Mouse (Mus musculus) gastrocnemius, postnatal 25 days (tissue): Measurements from ENCODE around the gene Lyl1. TPM values are rescaled to one million over a fixed set of nuclear protein-coding genes. Genes with fewer than 3 reads are reported as not detected.
"Not testable (repeated sequence)": the region's sequence is repeated elsewhere in the genome, so short reads cannot be mapped to it uniquely, and the experiment has no call there.

ENCODE experiments used
- DNase-seq: peaks from one replicate; pipeline ENCODE4 v3.0.0; 2022
- total RNA-seq, 2 experiments: library from RNA; stranded (reverse); gene quantifications; 1 replicate in 1 of 2; 2 replicates in 1 of 2; pipeline ENCODE4 v1.2.3; 2021

The Lyl1 gene
- total RNA-seq, 2 experiments from 2014 or later: 1.3 to 2.0 TPM

DNA sequence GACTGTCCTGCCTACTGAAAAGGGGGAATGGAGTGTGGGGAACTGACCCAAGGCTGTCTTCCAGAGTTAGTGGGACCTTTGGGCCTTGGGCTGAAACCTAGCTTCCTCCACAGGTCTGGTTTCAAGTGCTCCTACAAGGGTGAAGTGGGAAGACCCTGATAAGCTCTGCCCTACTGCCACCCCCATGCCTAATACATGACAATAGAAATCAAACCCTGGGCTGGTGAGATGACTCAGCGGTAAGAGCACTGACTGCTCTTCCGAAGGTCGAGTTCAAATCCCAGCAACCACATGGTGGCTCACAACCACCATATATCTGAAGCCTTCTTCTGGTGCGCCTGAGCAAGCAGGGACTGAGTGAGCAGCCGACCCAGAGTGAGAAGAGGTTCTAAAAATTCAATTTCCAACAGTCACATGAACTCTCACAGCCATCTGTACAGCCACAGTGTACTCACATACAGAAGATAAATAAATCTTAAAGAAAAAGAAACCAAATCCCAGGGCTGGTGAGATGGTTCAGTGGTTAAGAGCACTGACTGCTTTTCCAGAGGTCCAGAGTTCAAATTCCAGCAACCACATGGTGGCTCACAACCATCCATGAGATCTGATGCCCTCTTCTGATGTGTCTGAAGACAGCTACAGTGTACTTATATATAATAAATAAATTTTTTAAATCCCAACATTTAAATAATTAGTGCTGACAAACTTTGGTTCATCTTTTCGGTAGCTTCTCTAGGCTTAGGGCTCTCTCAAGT is 32.3 kb upstream of the Lyl1 start:
- DNase-seq: no peak

DNA sequence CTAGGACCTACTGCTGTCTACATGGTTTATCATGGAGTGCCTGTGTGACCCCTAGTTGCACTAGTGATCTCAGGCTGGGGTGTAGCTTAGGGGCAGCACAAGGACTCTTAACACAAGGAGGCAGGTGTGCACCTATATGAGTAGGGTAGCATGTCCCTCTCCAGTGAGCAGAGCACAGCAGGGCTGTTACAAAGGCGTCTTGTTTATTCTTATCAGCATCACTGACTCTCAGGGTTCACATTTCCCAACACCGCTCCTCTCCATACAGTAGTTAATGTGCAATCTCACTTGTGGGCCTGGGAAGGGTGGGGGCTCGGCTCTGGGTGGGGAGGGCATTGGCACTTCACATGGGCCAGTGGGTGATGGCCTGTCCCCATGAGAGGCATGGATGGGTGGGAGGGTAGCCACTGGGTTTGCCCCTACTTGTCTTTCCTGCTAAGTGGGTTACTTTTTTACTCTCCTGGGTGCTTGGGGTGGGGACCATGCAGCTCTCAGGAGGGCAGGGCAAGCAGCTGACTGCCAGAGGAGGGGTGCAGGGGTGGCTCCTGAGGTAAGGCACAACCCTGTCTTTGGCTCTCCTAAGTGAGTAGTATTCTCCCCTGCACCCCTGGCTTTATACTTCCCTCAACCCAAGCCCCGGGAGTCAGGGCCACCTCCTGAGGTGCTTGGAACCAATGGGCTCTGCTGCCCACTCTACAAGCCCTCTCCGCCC is 30.8 kb upstream of the Lyl1 start:
- DNase-seq: not testable (repeated sequence)

- no peak for DNase-seq
These were observed 24.0 kb upstream of the Lyl1 start for GRCm38 (mm10) chr8:84677305-84677704.

DNA sequence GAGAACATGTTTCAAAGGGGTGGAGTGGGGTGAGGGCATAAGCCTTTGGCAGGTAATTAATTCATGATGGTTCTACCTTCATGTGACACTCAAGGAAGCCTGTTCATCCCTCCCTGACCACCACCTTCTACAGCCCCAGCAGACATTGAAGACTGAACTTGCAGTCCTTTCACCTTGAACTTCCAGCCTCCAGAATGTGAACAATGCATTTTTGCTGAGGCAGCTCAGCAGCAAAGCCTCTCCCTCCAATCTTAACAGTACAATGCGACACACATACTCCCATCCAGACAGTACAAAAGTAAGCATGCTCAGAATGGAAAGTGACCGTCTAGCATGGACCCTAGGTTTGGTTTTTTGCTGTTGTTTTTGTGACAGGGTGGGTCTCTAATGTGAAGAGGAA is 19.8 kb upstream of the Lyl1 start:
- no peak for DNase-seq

GRCm38 (mm10) chr8:84682257-84682656 is 19.0 kb upstream of the Lyl1 start:
- DNase-seq: no peak

DNA sequence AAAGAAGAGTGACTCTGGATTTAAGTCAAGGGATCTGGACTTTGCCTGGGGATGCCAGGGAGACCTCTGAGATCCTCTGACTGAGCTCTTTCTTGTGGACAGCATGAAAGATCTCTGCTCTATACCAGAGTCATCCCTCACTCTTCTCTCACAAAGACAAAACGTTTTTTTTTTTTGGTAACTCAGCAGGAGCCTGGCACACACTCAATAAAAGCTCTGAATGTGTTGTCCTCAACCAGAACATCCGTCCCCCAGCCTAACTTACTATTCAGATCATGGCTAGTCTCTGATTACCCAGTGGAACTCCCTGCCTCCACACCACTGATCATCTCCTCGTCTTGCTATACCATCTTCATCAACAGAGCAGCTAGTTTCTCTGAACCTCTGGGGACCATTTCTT is 16.7 kb upstream of the Lyl1 start:
- DNase-seq: no peak

GRCm38 (mm10) chr8:84686191-84687002 is 14.9 kb upstream of the Lyl1 start, which contains the start of gene Trmt1:
Gene Trmt1, plus strand, starts transcription at chr8:84686307.
- DNase-seq: peak; percentile 25

DNA sequence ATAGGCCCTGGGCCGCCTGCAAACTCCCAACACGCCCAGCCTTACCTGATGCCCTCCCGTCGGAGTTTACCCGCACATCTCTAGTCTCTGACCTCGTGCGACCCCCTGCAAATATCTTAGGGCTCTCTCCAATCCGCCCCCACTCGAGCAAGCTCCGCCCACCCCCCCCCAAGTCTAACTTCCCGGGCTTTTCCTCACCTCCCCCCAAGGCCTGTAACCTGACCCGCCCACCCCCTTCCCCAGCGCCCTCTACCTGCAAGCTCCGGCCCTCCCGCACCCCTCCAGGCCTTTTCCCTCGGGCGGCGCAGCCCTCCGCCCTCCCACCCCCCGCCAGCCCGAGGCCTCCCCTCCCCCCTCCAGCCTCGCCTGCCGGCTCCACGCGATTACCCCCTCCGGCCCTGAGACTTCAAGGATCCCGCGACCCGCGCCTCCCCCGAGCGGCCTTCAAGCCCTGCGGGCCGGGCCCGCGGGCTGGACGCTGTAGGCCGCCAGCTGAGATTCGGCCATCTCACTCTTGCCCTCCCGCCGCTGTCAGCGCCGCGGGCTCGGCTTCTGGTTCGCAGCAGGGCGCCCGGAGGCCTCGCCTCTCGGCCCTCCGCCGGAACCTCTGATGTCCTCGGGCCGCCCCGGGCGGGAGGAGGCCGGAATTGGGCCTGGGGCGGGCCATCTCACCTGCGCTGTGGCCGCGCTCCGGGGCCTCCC is 14.1 kb upstream of the Lyl1 start:
- DNase-seq: peak; percentile 11

GRCm38 (mm10) chr8:84687705-84688100 is 13.6 kb upstream of the Lyl1 start, which contains the start of gene Nacc1:
Gene Nacc1, minus strand, starts transcription at chr8:84687862.
- DNase-seq: peak; percentile 88

- peak; percentile 86 for DNase-seq
These were observed 12.0 kb upstream of the Lyl1 start for GRCm38 (mm10) chr8:84689091-84689915.

GRCm38 (mm10) chr8:84693332-84693731 is 7.9 kb upstream of the Lyl1 start:
- DNase-seq: no peak

DNA sequence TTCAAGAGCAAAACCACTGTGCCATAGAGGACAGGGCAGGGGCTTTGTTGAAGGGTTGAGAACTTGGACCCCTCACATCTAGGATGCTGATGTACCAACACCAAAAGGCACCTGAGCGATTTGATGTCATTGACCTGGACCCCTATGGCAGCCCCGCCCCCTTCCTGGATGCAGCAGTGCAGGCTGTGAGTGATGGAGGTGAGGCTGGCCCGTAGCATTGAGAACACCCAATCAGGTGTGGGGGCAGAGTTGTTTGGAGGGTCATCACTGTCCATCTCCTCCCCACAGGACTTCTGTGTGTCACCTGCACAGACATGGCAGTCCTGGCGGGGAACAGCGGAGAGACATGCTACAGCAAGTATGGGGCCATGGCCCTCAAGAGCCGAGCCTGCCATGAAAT is 6.1 kb upstream of the Lyl1 start:
- DNase-seq: peak; percentile 10

DNA sequence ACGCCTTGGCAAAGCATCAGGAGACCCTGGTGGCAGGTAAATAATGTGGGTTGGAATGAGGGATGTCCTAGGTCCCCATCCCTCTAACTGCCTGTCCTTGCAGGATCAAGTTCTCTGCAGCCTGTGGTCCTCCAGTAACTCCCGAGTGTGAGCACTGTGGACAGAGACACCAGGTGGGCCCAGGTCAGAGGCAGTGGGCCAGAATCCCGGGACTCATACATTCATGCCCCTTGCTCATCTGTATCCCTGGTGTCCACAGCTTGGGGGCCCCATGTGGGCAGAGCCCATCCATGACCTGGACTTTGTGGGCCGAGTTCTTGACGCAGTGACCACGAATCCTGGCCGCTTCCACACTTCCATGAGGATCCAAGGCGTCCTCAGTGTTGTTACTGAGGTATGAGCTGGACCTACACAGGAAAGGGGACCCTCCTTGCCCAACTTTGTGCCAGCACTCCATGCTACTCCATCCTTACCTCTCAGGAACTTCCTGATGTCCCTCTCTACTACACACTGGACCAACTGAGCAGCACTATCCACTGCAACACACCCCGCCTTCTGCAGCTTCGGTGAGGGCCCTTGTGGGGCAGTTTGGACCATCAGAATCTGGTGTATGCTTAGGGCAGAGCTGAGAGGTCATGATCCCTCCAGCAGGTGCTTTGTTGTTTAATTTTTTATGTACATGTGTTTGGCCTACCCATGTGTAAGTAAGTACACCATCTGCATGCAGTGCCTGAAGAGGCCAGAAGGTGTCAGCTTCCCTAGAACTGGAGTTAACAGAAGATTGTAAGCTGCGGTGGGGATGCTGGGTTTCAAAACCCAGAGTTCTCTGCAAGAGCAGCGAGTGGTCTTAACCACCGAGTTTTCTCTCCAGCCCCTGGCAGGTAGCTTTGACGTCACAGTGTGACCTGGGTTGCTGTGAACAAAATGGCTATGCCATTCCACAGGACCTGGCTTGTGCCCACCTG is 3.8 kb upstream of the Lyl1 start:
- peak; percentile 24 for DNase-seq

DNA sequence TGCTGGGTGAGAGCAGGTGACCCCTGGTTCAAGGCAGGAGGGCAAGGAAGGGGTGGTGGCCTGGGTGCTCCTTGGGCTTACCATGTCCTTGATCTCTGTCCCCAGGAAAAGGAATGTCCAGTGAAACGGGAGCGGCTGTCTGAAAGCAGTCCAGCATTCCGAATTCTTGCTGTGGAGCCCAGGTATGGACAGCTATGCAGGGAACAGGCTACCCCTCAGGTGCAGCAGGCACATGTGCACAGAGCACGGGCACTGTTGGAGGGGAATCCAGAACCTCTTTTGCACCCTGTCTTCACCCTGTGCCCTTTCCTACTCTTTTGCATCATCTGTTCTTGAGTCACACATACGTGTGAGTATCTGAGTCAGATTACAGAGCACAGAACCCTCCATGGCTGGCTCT is 3.0 kb upstream of the Lyl1 start:
- no peak for DNase-seq

DNA sequence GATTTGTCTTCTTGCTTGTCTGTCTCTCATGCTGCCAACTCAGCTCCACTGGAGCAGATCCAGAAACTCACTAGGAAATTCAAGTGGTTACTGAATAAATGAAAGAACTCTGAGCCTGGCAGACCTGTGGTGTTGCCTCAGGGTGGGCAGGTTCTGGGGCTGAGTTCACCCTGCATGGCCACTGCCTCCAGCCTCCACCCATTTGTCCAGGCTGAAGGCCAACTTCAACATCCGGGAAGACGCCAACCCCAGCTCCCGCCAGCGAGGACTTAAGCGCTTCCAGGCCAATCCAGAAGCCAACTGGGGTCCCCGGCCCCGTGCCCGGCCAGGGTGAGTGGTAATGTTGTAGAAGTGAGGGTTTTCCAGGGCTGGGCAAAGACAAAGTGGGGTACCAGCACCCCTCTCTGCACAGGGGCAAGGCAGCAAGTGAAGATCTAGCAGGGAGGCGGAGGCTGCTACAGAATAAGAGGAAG is 2.3 kb upstream of the Lyl1 start:
- peak; percentile 71 for DNase-seq

- peak; percentile 72 for DNase-seq
These were observed 1.4 kb upstream of the Lyl1 start for GRCm38 (mm10) chr8:84699861-84700322.

DNA sequence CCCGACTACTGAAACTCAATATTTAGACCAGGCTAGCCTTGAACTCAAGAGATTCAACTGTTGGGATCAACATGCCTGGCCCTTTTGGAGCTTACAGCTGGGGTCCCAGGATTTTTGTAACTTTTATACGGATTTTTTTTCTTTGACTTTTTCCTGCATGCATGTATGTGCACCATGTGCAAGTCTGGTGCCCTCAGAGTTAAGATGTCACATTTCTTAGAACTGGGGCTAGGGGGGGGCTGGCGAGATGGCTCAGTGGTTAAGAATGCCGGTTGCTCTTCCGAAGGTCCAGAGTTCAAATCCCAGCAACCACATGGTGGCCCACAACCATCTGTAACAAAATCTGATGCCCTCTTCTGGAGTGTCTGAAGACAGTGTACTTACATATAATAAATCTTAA is 731 bp upstream of the Lyl1 start:
- no peak for DNase-seq

GRCm38 (mm10) chr8:84702561-84702960 is 1.3 kb downstream of the Lyl1 start:
- DNase-seq: no peak

GRCm38 (mm10) chr8:84702963-84703465 is 1.8 kb downstream of the Lyl1 start:
- DNase-seq: no peak
